Mouse (Mus musculus): ENCODE data around the gene Hexim1.
A peak's percentile ranks its signal among the peaks of the same experiment; 100 is the strongest.

The Hexim1 gene

DNA sequence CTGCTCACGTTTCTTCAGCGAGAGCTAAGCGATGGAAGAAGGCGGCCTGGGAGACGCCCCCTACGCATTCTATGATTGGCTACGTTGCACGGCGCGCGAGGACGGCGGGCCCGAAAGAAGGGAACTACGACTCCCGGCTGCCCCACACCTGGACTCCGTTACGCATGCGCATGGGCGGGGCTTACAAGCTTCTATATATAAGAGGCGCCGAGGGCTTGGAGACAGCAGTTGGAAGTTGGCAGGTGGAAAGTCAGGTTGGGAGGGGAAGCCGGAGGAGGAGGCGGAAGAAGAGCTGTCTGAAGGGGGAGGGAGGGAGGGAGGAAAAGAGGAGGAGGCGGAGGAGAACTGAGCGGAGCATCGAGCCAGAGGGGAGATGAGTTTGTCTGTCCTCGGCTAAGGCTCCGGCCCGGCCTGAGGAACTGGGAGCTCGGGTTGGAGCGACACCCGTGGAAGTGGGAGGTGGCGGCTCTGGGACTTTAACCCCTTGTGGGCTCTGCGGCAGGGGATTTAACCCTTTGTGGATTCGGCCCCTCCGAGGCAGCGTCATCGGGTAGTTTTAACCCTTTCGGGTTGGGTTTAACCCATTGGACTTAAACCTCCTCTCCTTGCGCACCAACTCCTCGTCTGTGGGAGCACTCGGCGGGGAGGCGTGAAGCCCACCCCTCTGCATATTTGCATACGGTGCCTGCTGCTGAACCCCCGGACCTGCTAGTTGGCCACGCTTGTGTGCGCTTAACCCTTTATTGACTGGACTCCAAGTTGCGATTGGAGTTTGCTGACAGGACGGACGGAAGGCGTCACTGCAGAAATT lies at the start of gene Hexim1:
TSS of gene Hexim1 (plus strand) at position 224 of the 811 bp plus-strand sequence.
- DNase-seq (ENCODE audit: low spot score) = peak; percentile 99

DNA sequence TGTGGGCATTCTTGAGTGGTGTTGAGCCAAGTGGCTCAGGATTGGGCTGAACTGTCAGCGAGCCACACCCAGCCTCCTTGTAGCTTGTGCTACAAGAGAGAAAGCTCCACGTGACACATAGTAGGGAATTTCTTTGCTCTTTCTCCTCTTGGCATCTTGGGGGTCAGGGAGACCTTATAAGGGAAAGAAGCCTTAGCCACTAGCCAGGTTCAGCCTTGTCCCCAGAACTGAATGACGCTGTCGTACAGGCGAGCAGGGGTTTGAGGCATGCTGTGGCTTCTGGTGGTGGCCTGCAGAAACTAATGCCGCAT lies 49.0 kb upstream of the Hexim1 start:
- DNase-seq (ENCODE audit: low spot score) = no peak

DNA sequence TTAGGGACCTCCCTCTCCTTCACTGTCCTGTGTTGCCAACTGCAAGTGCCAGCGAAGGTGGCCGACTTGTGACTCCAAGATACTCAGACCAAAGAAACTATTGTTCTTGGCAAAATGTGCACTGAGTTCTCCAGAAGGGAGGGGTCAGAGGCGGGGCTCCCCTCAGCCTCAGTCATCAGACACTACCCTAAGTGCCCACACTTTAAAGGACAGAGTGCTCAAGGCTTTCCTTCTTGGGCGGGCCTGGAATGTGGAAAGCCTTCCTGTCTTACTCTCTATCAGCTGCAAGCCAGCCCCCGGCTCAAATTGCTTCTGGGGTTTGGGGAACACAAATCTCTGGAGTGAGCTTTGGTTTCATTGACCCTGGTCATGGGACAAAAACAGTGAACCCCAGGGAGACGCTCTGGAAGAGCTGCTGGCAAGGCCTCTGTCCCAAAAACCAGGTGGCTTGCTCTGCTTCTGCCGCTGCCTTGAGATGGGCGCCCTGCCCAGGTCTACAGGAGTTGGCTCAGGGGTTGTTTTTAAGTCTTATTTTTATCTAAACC lies 48.5 kb upstream of the Hexim1 start:
- no peak for DNase-seq (ENCODE audit: low spot score)

- no peak for DNase-seq (ENCODE audit: low spot score)
Observed at GRCm38 (mm10) chr11:103068272-103068671, 47.8 kb upstream of the Hexim1 start.

DNA sequence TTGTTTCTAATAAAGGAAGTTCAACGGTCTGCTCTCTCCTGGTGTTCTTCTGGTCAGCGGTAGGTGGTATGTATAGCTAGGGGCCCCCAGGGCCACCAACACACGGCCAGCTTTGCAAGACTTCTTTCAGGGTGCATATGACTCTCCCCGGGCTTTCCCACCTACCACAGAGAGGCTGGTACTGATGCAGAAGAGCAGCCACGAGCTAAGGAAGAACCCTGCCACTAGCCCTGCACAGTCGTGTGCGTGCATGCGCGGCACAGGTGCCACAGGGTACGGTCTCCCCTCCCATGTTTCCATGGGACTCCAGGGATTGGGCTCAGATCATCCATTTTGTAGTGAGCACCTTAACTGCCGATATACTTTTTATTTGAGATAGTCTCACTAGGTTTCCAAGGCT lies 47.1 kb upstream of the Hexim1 start:
- DNase-seq (ENCODE audit: low spot score) = no peak

GRCm38 (mm10) chr11:103069731-103070130 lies 46.3 kb upstream of the Hexim1 start:
- DNase-seq (ENCODE audit: low spot score) = no peak

GRCm38 (mm10) chr11:103070322-103070880 lies 45.6 kb upstream of the Hexim1 start:
- DNase-seq (ENCODE audit: low spot score) = no peak

GRCm38 (mm10) chr11:103073671-103074070 lies 42.4 kb upstream of the Hexim1 start:
- DNase-seq (ENCODE audit: low spot score) = no peak

DNA sequence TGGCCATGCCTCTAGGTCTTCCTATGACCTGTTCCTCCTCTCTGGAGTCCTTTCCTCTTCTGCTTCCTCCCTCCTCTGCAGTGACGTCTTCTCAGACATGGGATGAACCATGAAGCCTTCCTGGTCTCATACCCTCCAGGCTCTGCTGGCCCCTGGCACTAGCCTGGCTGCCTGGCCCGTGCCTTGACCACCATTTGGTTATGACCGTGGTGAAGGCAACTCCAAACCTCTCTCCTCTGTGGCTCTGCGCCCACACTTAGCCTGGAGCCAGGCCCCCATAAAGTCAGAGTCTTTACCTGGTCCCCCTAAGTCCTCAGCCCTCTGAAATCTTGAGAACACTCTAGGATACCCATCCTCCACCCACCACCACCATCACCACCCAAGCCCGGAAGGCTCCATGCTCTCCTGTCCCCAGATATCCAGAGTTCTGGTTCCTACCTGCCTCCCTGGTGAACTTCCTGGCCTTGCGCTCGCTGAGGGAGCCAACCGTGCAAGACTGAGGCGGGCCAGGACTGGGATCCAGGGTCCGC lies 41.8 kb upstream of the Hexim1 start:
- no peak for DNase-seq (ENCODE audit: low spot score)

DNA sequence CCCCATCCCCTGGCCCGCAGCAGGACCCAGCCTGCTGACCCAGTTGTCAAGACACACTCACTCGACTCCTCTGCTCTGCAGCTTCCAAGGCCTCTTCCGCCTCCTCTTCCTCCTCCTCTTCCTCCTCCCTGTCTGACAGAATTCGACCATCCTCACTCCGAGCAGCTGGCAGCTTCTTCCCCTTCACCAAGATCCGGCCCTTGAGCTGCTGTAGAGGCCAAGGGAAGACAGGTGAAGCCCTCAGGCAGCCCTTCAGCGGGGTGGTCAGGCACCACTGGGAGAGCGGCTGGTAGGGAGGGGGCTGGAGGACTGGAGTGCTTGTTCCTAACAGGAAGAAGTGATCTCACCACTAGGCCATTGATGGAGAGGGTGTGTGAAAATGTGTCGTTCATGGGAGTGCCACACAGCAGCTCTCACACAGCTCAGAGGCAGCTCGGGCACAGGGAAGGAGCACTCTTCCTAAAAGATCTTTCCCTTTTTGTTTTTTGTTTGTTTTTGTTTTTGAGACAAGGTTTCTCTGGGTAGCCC lies 41.2 kb upstream of the Hexim1 start:
- DNase-seq (ENCODE audit: low spot score) = no peak

DNA sequence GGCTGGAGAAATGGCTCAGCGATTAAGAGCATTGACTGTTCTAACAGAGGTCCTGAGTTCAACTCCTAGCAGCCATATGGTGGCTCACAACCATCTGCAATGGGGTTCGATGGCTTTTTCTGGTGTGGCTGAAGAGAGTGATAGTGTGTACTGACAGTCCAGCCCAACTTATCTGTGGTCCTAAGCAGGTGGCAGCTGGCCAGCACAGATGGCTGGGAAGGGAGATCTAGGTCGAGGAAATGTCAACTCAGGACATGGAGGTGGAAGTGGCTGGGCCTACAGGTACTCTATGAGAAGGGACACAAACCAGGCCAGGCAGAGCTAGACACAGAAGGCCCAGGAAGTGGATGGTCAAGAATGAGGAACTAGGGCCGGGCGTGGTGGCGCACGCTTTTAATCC lies 40.0 kb upstream of the Hexim1 start:
- no peak for DNase-seq (ENCODE audit: low spot score)

GRCm38 (mm10) chr11:103076581-103076980 lies 39.5 kb upstream of the Hexim1 start:
- DNase-seq (ENCODE audit: low spot score) = no peak

DNA sequence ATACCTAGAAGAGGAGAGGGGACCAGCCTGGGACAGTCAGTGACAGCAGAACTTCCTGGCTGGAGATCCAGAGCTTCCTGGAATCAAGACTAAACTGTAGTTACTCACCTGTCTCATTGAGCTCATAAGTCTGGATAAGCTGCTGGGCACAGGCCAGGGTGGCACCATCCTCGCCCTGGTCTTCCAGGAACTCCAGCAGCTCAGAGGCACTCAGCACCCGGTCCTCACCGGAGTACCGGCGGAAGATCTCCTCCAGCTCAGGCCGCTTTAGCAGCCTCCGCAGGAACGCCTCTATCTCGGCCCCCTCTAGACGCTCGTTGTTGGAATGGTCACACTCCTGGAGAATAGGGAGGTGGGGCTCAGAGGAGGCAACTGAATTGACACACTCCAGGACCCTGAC lies 37.9 kb upstream of the Hexim1 start:
- DNase-seq (ENCODE audit: low spot score) = no peak

DNA sequence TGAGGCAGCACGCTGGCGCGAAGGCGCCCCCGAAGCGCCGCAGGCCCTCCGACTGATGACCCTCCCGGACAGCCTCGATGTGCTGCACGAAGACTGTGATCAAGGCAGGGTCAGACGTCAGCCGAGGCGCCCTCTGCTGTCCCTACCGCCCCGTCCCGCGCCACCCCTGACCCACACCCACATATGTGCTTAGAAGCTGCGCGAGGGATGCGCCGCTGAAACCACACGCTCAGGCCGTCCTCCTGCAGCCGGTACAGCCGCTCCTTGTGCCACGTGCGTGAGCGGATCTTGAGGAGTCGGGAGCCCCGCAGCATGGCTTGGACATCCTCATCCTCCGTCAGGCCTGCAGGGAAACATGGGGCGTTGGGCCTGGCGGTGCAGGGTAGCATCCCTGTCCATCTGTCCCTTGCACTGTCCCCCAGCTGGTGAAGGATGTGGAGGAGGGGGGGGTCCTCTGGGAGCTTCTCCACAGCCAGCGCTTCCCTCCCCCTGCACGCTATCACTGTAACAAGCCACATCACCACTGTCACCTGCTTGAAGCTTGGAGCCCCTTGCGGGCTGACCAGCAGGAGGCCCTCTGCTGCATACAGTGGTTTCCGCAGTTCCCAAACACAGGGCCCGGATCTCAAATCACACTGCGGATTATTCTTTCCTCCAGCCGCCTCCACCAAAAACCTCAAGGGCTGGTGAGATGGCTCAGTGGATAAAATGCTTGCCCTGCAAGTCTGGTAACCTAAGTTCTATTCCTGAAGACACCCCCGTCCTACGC lies 35.5 kb upstream of the Hexim1 start:
- DNase-seq (ENCODE audit: low spot score) = no peak

- no peak for DNase-seq (ENCODE audit: low spot score)
Observed at GRCm38 (mm10) chr11:103081631-103082030, 34.4 kb upstream of the Hexim1 start.

DNA sequence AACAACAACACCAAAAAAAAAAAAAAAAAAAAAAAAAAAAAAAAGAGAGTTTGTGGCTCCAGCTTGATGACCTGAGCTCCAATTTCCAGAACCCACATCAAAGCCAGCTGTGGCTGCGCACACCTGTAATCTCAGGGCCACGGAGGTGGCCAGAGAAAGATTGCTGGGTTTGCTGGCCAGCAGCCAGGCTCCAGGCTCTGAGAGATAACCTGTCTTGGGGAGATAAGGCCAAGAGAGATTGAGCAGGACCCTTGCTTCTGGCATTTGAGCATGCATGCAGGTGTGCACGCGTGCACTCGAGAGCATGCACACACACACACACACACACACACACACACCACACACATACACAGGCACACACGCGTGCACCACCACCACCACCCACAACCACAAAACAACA lies 22.7 kb upstream of the Hexim1 start:
- no peak for DNase-seq (ENCODE audit: low spot score)

GRCm38 (mm10) chr11:103093862-103094833 lies 21.9 kb upstream of the Hexim1 start:
- no peak for DNase-seq (ENCODE audit: low spot score)

DNA sequence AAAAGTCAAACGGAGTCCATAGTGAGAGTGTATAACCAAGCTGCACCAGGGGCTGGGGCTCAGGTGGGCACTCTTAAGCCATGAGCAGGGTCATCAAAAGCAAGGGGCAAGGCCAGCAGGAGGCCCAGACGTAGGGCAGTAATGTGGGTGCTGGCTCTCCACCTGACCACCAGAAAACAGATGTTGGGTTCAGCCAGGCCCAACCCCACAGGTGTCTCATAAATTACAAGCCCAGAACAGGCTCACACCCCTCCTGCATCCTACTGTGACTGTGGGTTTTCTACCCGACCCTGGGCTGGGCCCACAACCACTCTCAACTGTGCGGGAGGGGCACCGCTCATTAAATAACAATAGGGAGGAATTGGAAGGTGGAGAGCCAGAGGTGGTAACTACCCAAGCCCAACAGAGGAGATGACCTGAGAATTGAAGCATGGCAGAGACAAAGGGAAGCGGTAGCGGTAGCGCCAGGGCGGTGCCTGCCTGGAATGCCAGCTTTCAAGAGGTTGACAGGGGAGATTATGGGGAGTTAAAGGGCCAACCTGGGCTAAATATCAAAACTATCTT lies 20.8 kb upstream of the Hexim1 start:
- no peak for DNase-seq (ENCODE audit: low spot score)

- no peak for DNase-seq (ENCODE audit: low spot score)
Observed at GRCm38 (mm10) chr11:103095801-103096200, 20.2 kb upstream of the Hexim1 start.

- DNase-seq (ENCODE audit: low spot score) = no peak
Observed at GRCm38 (mm10) chr11:103096979-103097894, 18.8 kb upstream of the Hexim1 start.

All from urinary bladder, postnatal 10 days (tissue).